Comparison of ENCODE assay signal across 15 mouse cellular contexts in the genomic region with DNA sequence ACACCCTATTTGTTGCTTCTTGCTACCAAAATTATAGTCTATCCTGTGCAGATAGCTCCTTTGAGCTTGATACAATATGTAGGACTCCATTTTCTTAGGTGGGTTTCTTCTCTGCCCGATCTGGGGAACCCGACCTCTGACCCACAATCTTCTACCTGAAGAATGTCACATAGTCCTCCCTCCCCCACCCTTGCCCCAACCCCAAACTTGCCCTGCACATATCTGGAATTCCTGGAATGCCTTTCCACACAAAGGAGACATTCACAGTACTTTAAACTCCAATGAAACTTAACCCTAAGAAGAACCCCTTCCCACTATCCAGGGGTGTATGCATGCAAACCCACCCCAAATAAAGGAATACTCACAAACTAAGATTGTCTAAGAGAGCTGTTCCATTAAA. TPM values are rescaled to one million over a fixed set of nuclear protein-coding genes. Genes with fewer than 3 reads are reported as not detected.
DNase-seq lines count a peak whose midpoint lies in the region; ATAC-seq and TF ChIP-seq lines count a peak whose summit lies in the region.
"Had no signal": no experiment of that assay in that cellular context is flagged by ENCODE, and none has a peak within 500 bp of the region (broad histone marks: within the 10 kb centered on the region; RNA-seq: fewer than 3 reads in every experiment).

No protein-coding gene starts in this region.

- H3K9me3 ChIP-seq in heart, embryonic 12.5 days (replicated peaks): no peaks in the 10 kb centered on the region
- H3K9me3 ChIP-seq in ES-E14 (ENCODE audit: control insufficient read depth, insufficient read depth, low read depth, low read length): no peaks in the 10 kb centered on the region
- H3K9me3 ChIP-seq in embryonic facial prominence, embryonic 11.5 days (replicated peaks; ENCODE audit: control insufficient read depth, low read length): no peaks in the 10 kb centered on the region
- H3K9me3 ChIP-seq: kidney, embryonic 15.5 days; limb, embryonic 13.5 days had no signal

- peak overlapping the region; percentile 23 for H3K4me3 ChIP-seq in heart, embryonic 12.5 days
- peak overlapping the region; percentile 43 to 68 for H3K4me3 ChIP-seq in ES-E14 (ENCODE audit: insufficient read depth in 1 of 2, low read depth in 1 of 2, low read length in 2 of 2, poor library complexity in 1 of 2, severe bottlenecking in 1 of 2)
- H3K4me3 ChIP-seq in embryonic facial prominence, embryonic 11.5 days (ENCODE audit: low read depth, low read length): no peak overlapping the region
- H3K4me3 ChIP-seq: erythroblast, embryonic 14.5 days; kidney, embryonic 15.5 days; limb, embryonic 13.5 days had no signal

- WGBS in heart, embryonic 12.5 days: 29% methylated on average over 2 of the region's 2 CpGs
- WGBS in embryonic facial prominence, embryonic 11.5 days: 12% methylated on average over 2 of the region's 2 CpGs

- H3K36me3 ChIP-seq in heart, embryonic 12.5 days: no peaks in the 10 kb centered on the region
- H3K36me3 ChIP-seq in ES-E14 (ENCODE audit: control insufficient read depth, insufficient read depth, low read length, poor library complexity, severe bottlenecking): peaks cover 6% of the 10 kb centered on the region; the same call in 1 of the 2 replicates
- H3K36me3 ChIP-seq in embryonic facial prominence, embryonic 11.5 days (replicated peaks; ENCODE audit: control insufficient read depth, insufficient read depth, low read depth, low read length): no peaks in the 10 kb centered on the region
- H3K36me3 ChIP-seq: kidney, embryonic 15.5 days; limb, embryonic 13.5 days had no signal

- peak overlapping the region; percentile 56; the same call in 1 of the 2 replicates for H3K27ac ChIP-seq in heart, embryonic 12.5 days (ENCODE audit: poor library complexity, severe bottlenecking)
- peak overlapping the region; percentile 94; the same call in 1 of the 2 replicates for H3K27ac ChIP-seq in ES-E14 (ENCODE audit: insufficient read depth, low read depth, low read length, poor library complexity, severe bottlenecking)
- no peak overlapping the region for H3K27ac ChIP-seq in embryonic facial prominence, embryonic 11.5 days (replicated peaks; ENCODE audit: low read depth, low read length)
- H3K27ac ChIP-seq: kidney, embryonic 15.5 days; limb, embryonic 13.5 days; stomach, postnatal 0 days had no signal

- H3K27me3 ChIP-seq in heart, embryonic 12.5 days (replicated peaks): no peaks in the 10 kb centered on the region
- no peaks in the 10 kb centered on the region for H3K27me3 ChIP-seq in embryonic facial prominence, embryonic 11.5 days (ENCODE audit: control insufficient read depth, insufficient read depth, low read length)
- H3K27me3 ChIP-seq: limb, embryonic 13.5 days had no signal

- H3K9ac ChIP-seq in heart, embryonic 12.5 days: no peak overlapping the region
- peak overlapping the region; percentile 73; the same call in 1 of the 2 replicates for H3K9ac ChIP-seq in ES-E14 (ENCODE audit: insufficient read depth, low read depth, low read length, poor library complexity, severe bottlenecking)
- H3K9ac ChIP-seq in embryonic facial prominence, embryonic 11.5 days (replicated peaks; ENCODE audit: low read length): no peak overlapping the region
- H3K9ac ChIP-seq: kidney, embryonic 15.5 days; limb, embryonic 13.5 days had no signal

- no peak for DNase-seq in heart, postnatal 4 days
- peak; percentile 30 for DNase-seq in kidney, postnatal 14 days
- no peak for DNase-seq in kidney, postnatal 25 days
- DNase-seq in ES-E14 (ENCODE audit: low read depth, low spot score): peak; percentile 79
- peak; percentile 61 for DNase-seq in embryonic facial prominence, embryonic 11.5 days (ENCODE audit: low spot score)
- DNase-seq in testis, postnatal 10 days (ENCODE audit: low spot score): no peak
- no peak for DNase-seq in adrenal gland, postnatal 4 days (ENCODE audit: low spot score in 2 of 2)
- DNase-seq: cerebellum, adult 11 months; layer of hippocampus, adult 9-11 months; spleen, adult 18-20 months had no signal

- in situ Hi-C loops in ES-E14 (cut with MboI; ENCODE audit: low sequenced_read_pairs in 2 of 2, unreplicated experiment in 2 of 2): no loop called here

- peak overlapping the region; percentile 38 for H3K4me2 ChIP-seq in heart, embryonic 12.5 days
- H3K4me2 ChIP-seq in embryonic facial prominence, embryonic 11.5 days (ENCODE audit: low read depth, low read length): no peak overlapping the region
- H3K4me2 ChIP-seq: kidney, embryonic 15.5 days; limb, embryonic 13.5 days had no signal

- no peak for ATAC-seq in heart, embryonic 12.5 days (ENCODE audit: insufficient number of reproducible peaks, low FRiP score)
- ATAC-seq in embryonic facial prominence, embryonic 11.5 days (replicated peaks; ENCODE audit: insufficient number of reproducible peaks, low FRiP score, low TSS enrichment, low read depth): no peak

- peaks cover 13% of the 10 kb centered on the region for H3K4me1 ChIP-seq in heart, embryonic 12.5 days (replicated peaks)
- peaks cover 3 to 8% of the 10 kb centered on the region in 2 experiments; a peak in 3 of 4 replicates for H3K4me1 ChIP-seq in ES-E14 (ENCODE audit: control insufficient read depth in 2 of 2, insufficient read depth in 2 of 2, low read length in 2 of 2, poor library complexity in 1 of 2)
- no peaks in the 10 kb centered on the region for H3K4me1 ChIP-seq in embryonic facial prominence, embryonic 11.5 days (ENCODE audit: control insufficient read depth, insufficient read depth, low read length)
- H3K4me1 ChIP-seq: limb, embryonic 13.5 days had no signal

TF ChIP-seq in ES-E14, 5 proteins besides CTCF, POLR2A, EP300 and RAD21:
- TF ChIP-seq ZC3H11A (IDR thresholded peaks at IDR 0.05; ENCODE audit: borderline replicate concordance, low read depth, low read length) (no peak), MAFK (IDR thresholded peaks at IDR 0.05; ENCODE audit: insufficient read depth, low read depth, low read length) (no peak), CHD2 (IDR thresholded peaks at IDR 0.05; ENCODE audit: low read depth, low read length) (peak; percentile 69; the same call in 1 of the 2 replicates)

RNA-seq across cellular contexts. Expression of a gene that starts 17.8 kb away (rescaled TPM):
- polyA plus RNA-seq in heart, embryonic 12.5 days (2016; fragmentation: Nextera tagmentation; extraction: Ambion mirVana): 565 and 582 TPM in 2 replicates
- total RNA-seq in heart, postnatal 4 days (2021): 100 to 1,000 TPM; 659 to 710 TPM
- 203 and 214 TPM in 2 replicates for total RNA-seq in ES-E14 (2012; rRNA removed)
- 337 and 377 TPM in 2 replicates for polyA plus RNA-seq in embryonic facial prominence, embryonic 11.5 days (2014; fragmentation: Nextera tagmentation; extraction: Ambion mirVana)
- total RNA-seq in adrenal gland, postnatal 4 days (2021): 100 to 1,000 TPM; 168 to 169 TPM

RNA-seq across cellular contexts. Expression of a gene that starts 17.8 kb away (rescaled TPM):
- polyA plus RNA-seq in heart, embryonic 12.5 days (2016; fragmentation: Nextera tagmentation; extraction: Ambion mirVana): 155 and 157 TPM in 2 replicates
- total RNA-seq in heart, postnatal 4 days (2021): 10 to 100 TPM; 41.6 to 43.9 TPM
- 95.7 and 96.1 TPM in 2 replicates for total RNA-seq in ES-E14 (2012; rRNA removed)
- 125 and 126 TPM in 2 replicates for polyA plus RNA-seq in embryonic facial prominence, embryonic 11.5 days (2014; fragmentation: Nextera tagmentation; extraction: Ambion mirVana)
- total RNA-seq in adrenal gland, postnatal 4 days (2021): 10 to 100 TPM; 49.1 to 50.2 TPM

Comparison
In these comparisons a context has a peak if more than half of its experiments do, and no peak if none do; other contexts are left out.
1. DNase-seq: peak in kidney, postnatal 14 days (single experiment), ES-E14 (single experiment) and embryonic facial prominence, embryonic 11.5 days (single experiment); none in heart, postnatal 4 days (single experiment), kidney, postnatal 25 days (0 of 2), testis, postnatal 10 days (single experiment) and adrenal gland, postnatal 4 days (0 of 2).